Mouse (Mus musculus) myocyte (in vitro differentiated cells): ENCODE results near the gene Ank2.

Experiments used
- E2F4 ChIP-seq: IDR thresholded peaks from one replicate; pipeline ENCODE4 v1.6.1; 2011; ENCODE audit warnings: mild to moderate bottlenecking, control low read depth, moderate library complexity; ENCODE audit not compliant: insufficient read depth
- MAX ChIP-seq: IDR thresholded peaks from one replicate; pipeline ENCODE4 v1.6.1; 2011; ENCODE audit warnings: low read depth, mild to moderate bottlenecking, control low read depth
- MYOD1 ChIP-seq, 3 experiments: IDR thresholded peaks; one replicate each; pipeline ENCODE4 v1.6.1; 2011; ENCODE audit warnings: control low read depth in 2 of 3, low read depth in 2 of 3, mild to moderate bottlenecking in 2 of 3, moderate library complexity in 1 of 3; ENCODE audit not compliant: insufficient read length in 2 of 3, control insufficient read depth in 1 of 3
- POLR2A ChIP-seq: IDR thresholded peaks from one replicate; pipeline ENCODE4 v1.6.1; 2011; ENCODE audit warnings: low read depth, mild to moderate bottlenecking, control low read depth, moderate library complexity; ENCODE audit not compliant: insufficient read length
- POLR2AphosphoS2 ChIP-seq: IDR thresholded peaks from one replicate; pipeline ENCODE4 v1.6.1; 2011; ENCODE audit warnings: low read depth, control low read depth; ENCODE audit not compliant: insufficient read length
- SRF ChIP-seq: IDR thresholded peaks from one replicate; pipeline ENCODE4 v1.6.1; 2011; ENCODE audit warnings: low read depth; ENCODE audit not compliant: control insufficient read depth, insufficient read length
- TCF12 ChIP-seq: IDR thresholded peaks from one replicate; pipeline ENCODE4 v1.6.1; 2011; ENCODE audit warnings: mild to moderate bottlenecking, control low read depth; ENCODE audit not compliant: poor library complexity, insufficient read depth, severe bottlenecking
- USF1 ChIP-seq: IDR thresholded peaks from one replicate; pipeline ENCODE4 v1.6.1; 2011; ENCODE audit warnings: low read depth, mild to moderate bottlenecking, control low read depth, moderate library complexity

GRCm38 (mm10) chr3:127507878-127508783, 9.0 kb upstream of the Ank2 start:
- TF ChIP-seq POLR2AphosphoS2 (no peak), POLR2A (no peak), SRF (no peak), TCF12 (no peak), USF1 (no peak), MAX (no peak), MYOD1 (IDR thresholded peaks at IDR 0.05; ENCODE audit: control insufficient read depth in 1 of 3, insufficient read length in 2 of 3, low read depth in 2 of 3) (no peak), E2F4 (no peak)
